8 mouse cellular contexts compared by ENCODE assay signal in the genomic region with DNA sequence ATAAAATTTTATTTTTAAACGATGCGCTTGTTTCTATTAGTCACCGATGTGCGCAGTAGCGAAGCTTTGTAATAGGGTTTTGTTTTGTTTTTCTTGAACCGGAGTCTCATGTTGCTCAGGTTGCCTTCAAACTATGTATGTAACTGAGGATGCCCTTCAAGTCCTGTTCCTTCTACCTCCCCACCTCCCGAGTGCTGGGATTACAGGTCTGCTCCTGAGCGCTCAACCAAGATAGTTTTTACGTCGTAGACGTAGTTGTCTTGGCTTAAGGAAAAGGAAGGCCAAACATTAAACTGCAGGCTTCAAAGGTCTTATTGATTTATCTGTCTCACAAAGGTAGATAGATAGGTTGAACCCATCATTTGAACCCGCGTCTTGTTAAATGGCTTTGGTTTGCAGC. TPM values are rescaled to one million over a fixed set of nuclear protein-coding genes. Genes with fewer than 3 reads are reported as not detected.
DNase-seq lines count a peak whose midpoint lies in the region; ATAC-seq and TF ChIP-seq lines count a peak whose summit lies in the region.

No protein-coding gene starts in this region.

- no peaks in the 10 kb centered on the region for H3K27me3 ChIP-seq in embryonic facial prominence, embryonic 13.5 days
- no peaks in the 10 kb centered on the region for H3K27me3 ChIP-seq in limb, embryonic 14.5 days (ENCODE audit: control insufficient read depth, insufficient read depth, low read length)
- no peaks in the 10 kb centered on the region for H3K27me3 ChIP-seq in stomach, embryonic 15.5 days (replicated peaks)

- no peaks in the 10 kb centered on the region for H3K36me3 ChIP-seq in embryonic facial prominence, embryonic 13.5 days
- no peaks in the 10 kb centered on the region for H3K36me3 ChIP-seq in limb, embryonic 14.5 days (ENCODE audit: control insufficient read depth, insufficient read depth, low read length)
- H3K36me3 ChIP-seq in stomach, embryonic 15.5 days, result 0 out of 2 replicates have a peak, but pooled peaks cover under 1% of the 10 kb centered on the region

- DNase-seq in cerebellum, adult 9-11 months, result peak; percentile 18
- DNase-seq in cerebellum, postnatal 4 days (ENCODE audit: low spot score in 2 of 2), result no peak
- peak; percentile 61 for DNase-seq in A20 (ENCODE audit: low read depth, low spot score)
- no peak for DNase-seq in limb, embryonic 14.5 days (ENCODE audit: low spot score)
- DNase-seq in gastrocnemius, postnatal 36 days, result no peak
- no peak for DNase-seq in lung, postnatal 25 days (ENCODE audit: low spot score)

- peaks cover 9% of the 10 kb centered on the region for H3K4me1 ChIP-seq in embryonic facial prominence, embryonic 13.5 days
- H3K4me1 ChIP-seq in limb, embryonic 14.5 days (ENCODE audit: control insufficient read depth, insufficient read depth, low read length), result peaks cover 8% of the 10 kb centered on the region; the same call in 1 of the 2 replicates
- H3K4me1 ChIP-seq in stomach, embryonic 15.5 days, result peaks cover 11% of the 10 kb centered on the region

- peak overlapping the region; percentile 82 for H3K9ac ChIP-seq in embryonic facial prominence, embryonic 13.5 days
- H3K9ac ChIP-seq in limb, embryonic 14.5 days (ENCODE audit: low read depth, low read length, severe bottlenecking), result peak overlapping the region; percentile 77; the same call in 1 of the 2 replicates
- no peak overlapping the region; the same call in 1 of the 2 replicates for H3K9ac ChIP-seq in stomach, embryonic 15.5 days

- H3K27ac ChIP-seq in embryonic facial prominence, embryonic 13.5 days, result no peak overlapping the region
- no peak overlapping the region for H3K27ac ChIP-seq in limb, embryonic 14.5 days (replicated peaks; ENCODE audit: low read depth, low read length)
- no peak overlapping the region for H3K27ac ChIP-seq in stomach, embryonic 15.5 days

- H3K4me3 ChIP-seq in embryonic facial prominence, embryonic 13.5 days, result peak overlapping the region; percentile 95
- H3K4me3 ChIP-seq in limb, embryonic 14.5 days (replicated peaks; ENCODE audit: low read length), result peak overlapping the region; percentile 91
- peak overlapping the region; percentile 96 for H3K4me3 ChIP-seq in stomach, embryonic 15.5 days (replicated peaks)

- no peak for ATAC-seq in embryonic facial prominence, embryonic 13.5 days (ENCODE audit: insufficient number of reproducible peaks, insufficient read depth, low FRiP score, low TSS enrichment, low read depth)
- no peak for ATAC-seq in limb, embryonic 14.5 days (ENCODE audit: low FRiP score, low read depth)
- ATAC-seq in stomach, embryonic 15.5 days (ENCODE audit: insufficient read depth, low FRiP score, low read depth), result no peak

- intact Hi-C loops in gastrocnemius, postnatal 36 days (cut with DNase I), result loop anchor here (5.0 kb wide), 2 partner anchors 35 to 150 kb away; a partner anchor contains a TSS

- H3K9me3 ChIP-seq in embryonic facial prominence, embryonic 13.5 days, result no peaks in the 10 kb centered on the region
- H3K9me3 ChIP-seq in limb, embryonic 14.5 days (ENCODE audit: control insufficient read depth, low read length), result no peaks in the 10 kb centered on the region
- no peaks in the 10 kb centered on the region for H3K9me3 ChIP-seq in stomach, embryonic 15.5 days

- 14% methylated on average over 13 of the region's 13 CpGs for WGBS in embryonic facial prominence, embryonic 13.5 days
- WGBS in limb, embryonic 14.5 days, result 12% methylated on average over 13 of the region's 13 CpGs
- WGBS in stomach, embryonic 15.5 days, result 8% methylated on average over 13 of the region's 13 CpGs

- TF ChIP-seq POLR2A in limb, embryonic 14.5 days (IDR thresholded peaks at IDR 0.05; ENCODE audit: borderline replicate concordance, extremely low read depth, insufficient read depth, insufficient read length), result no peak

- H3K4me2 ChIP-seq in embryonic facial prominence, embryonic 13.5 days, result peak overlapping the region; percentile 81
- H3K4me2 ChIP-seq in limb, embryonic 14.5 days (replicated peaks; ENCODE audit: low read depth, low read length, severe bottlenecking), result peak overlapping the region; percentile 79
- H3K4me2 ChIP-seq in stomach, embryonic 15.5 days, result peak overlapping the region; percentile 79

RNA-seq across cellular contexts. Expression of a gene that starts 0.9 kb away (rescaled TPM):
- polyA plus RNA-seq in embryonic facial prominence, embryonic 13.5 days (2015; fragmentation: Nextera tagmentation; extraction: Ambion mirVana), result 60.4 and 67.0 TPM in 2 replicates
- 28.2 and 30.9 TPM in 2 replicates for polyA plus RNA-seq in limb, embryonic 14.5 days (2012; rRNA removed)
- polyA plus RNA-seq in limb, embryonic 14.5 days (2014; fragmentation: Nextera tagmentation; extraction: Ambion mirVana), result 47.4 and 48.6 TPM in 2 replicates
- 57.0 and 57.7 TPM in 2 replicates for polyA plus RNA-seq in stomach, embryonic 15.5 days (2015; fragmentation: Nextera tagmentation; extraction: Ambion mirVana)
- 10 to 100 TPM in 1 of 2 experiments, 1 to 10 TPM in 1; 4.8 to 11.0 TPM for total RNA-seq in gastrocnemius, postnatal 36 days (2021)

RNA-seq across cellular contexts. Expression of a gene that starts 54.3 kb away (rescaled TPM):
- 68.8 and 72.8 TPM in 2 replicates for polyA plus RNA-seq in embryonic facial prominence, embryonic 13.5 days (2015; fragmentation: Nextera tagmentation; extraction: Ambion mirVana)
- 33.9 and 36.0 TPM in 2 replicates for polyA plus RNA-seq in limb, embryonic 14.5 days (2012; rRNA removed)
- polyA plus RNA-seq in limb, embryonic 14.5 days (2014; fragmentation: Nextera tagmentation; extraction: Ambion mirVana), result 83.9 and 84.8 TPM in 2 replicates
- 107 and 115 TPM in 2 replicates for polyA plus RNA-seq in stomach, embryonic 15.5 days (2015; fragmentation: Nextera tagmentation; extraction: Ambion mirVana)
- total RNA-seq in gastrocnemius, postnatal 36 days (2021), result 10 to 100 TPM; 47.4 to 49.0 TPM

Comparison
In these comparisons a context has a peak if more than half of its experiments do, and no peak if none do; other contexts are left out.
1. DNase-seq: peak in cerebellum, adult 9-11 months (single experiment) and A20 (single experiment); none in cerebellum, postnatal 4 days (0 of 2), limb, embryonic 14.5 days (single experiment), gastrocnemius, postnatal 36 days (0 of 2) and lung, postnatal 25 days (single experiment).
2. Peak in every context shown above with its lines, with median percentiles within 50 percentile points of each other: H3K4me2 ChIP-seq and H3K4me3 ChIP-seq.